Mouse (Mus musculus) thymus, adult 2 months (tissue): ENCODE results near the gene Ccdc88a. TPM values are rescaled to one million over a fixed set of nuclear protein-coding genes. Genes with fewer than 3 reads are reported as not detected.

Experiments
- DNase-seq: peaks from one replicate; pipeline ENCODE4 v3.0.0; 2021
- H3K27ac ChIP-seq: fragments of 200-500 bp; 2 replicates; pipeline ENCODE4 v1.5.1; 2012; ENCODE audit warnings: low read length, control low read depth; ENCODE audit not compliant: control insufficient read depth, insufficient read depth
- H3K27me3 ChIP-seq: fragments of 200-500 bp; 2 replicates; pipeline ENCODE4 v1.6.1; 2012; ENCODE audit warnings: mild to moderate bottlenecking, low read length, moderate library complexity, mixed read lengths; ENCODE audit not compliant: control insufficient read depth, insufficient read depth
- H3K36me3 ChIP-seq: fragments of 200-500 bp; 2 replicates; pipeline ENCODE4 v1.6.1; 2012; ENCODE audit warnings: mild to moderate bottlenecking, low read length, moderate library complexity; ENCODE audit not compliant: control insufficient read depth, insufficient read depth
- H3K4me1 ChIP-seq: fragments of 200-500 bp; replicated peaks from 2 replicates; pipeline ENCODE4 v1.6.1; 2012; ENCODE audit warnings: low read length; ENCODE audit not compliant: control insufficient read depth, insufficient read depth
- H3K4me3 ChIP-seq: fragments of 200-500 bp; 2 replicates; pipeline ENCODE4 v1.5.1; 2012; ENCODE audit warnings: mild to moderate bottlenecking, low read length, control low read depth, moderate library complexity; ENCODE audit not compliant: control insufficient read depth, insufficient read depth
- CTCF ChIP-seq: fragments of 200-500 bp; IDR thresholded peaks from 2 replicates; pipeline ENCODE4 v1.5.1; 2012; ENCODE audit warnings: mild to moderate bottlenecking, control low read depth, low read length, moderate library complexity, borderline replicate concordance; ENCODE audit not compliant: control insufficient read depth, poor library complexity, insufficient read depth; ENCODE audit errors: extremely low read depth
- POLR2A ChIP-seq: fragments of 200-500 bp; IDR thresholded peaks from 2 replicates; pipeline ENCODE4 v1.6.1; 2012; ENCODE audit warnings: mild to moderate bottlenecking, low read length, control low read depth, moderate library complexity; ENCODE audit not compliant: control insufficient read depth, poor library complexity, insufficient read depth; ENCODE audit errors: extremely low read depth
- WGBS: fragments of 180-500 bp; shearing (Covaris S2); methylation state at CpG from one replicate; pipeline ENCODE4 v1.1.7; 2018; 5-methylcytosine and 5-hydroxymethylcytosine counted together
- polyA plus RNA-seq: library from polyadenylated mRNA; depleted of rRNA; stranded (reverse); fragments of >200 nt; gene quantifications from 2 replicates; pipeline ENCODE4 v1.2.3, GENCODE M21; 2012

Ccdc88a gene
- polyA plus RNA-seq, 1 experiment: 2.3 TPM

- no peak for TF ChIP-seq POLR2A
- no peak for TF ChIP-seq CTCF
- no peak overlapping the region for H3K27ac ChIP-seq
- H3K4me3 ChIP-seq: no peak overlapping the region
- H3K27me3 ChIP-seq: no peaks in the 10 kb centered on the region
- H3K4me1 ChIP-seq: no peaks in the 10 kb centered on the region
- no peaks in the 10 kb centered on the region for H3K36me3 ChIP-seq
- WGBS: 91% methylated on average over 2 of the region's 2 CpGs
- no peak for DNase-seq
Measured at GRCm38 (mm10) chr11:29504899-29505625, 131.6 kb downstream of the Ccdc88a start.

- Histone ChIP-seq H3K27me3 (no peaks in the 10 kb centered on the region), H3K36me3 (peaks cover 6% of the 10 kb centered on the region), H3K4me1 (peaks cover 3% of the 10 kb centered on the region), H3K4me3 (no peak overlapping the region), H3K27ac (no peak overlapping the region)
- TF ChIP-seq CTCF (no peak), POLR2A (no peak)
- DNase-seq: no peak
- WGBS: 100% methylated on average over 1 of the region's 1 CpGs
Measured at GRCm38 (mm10) chr11:29509421-29509820, 136.0 kb downstream of the Ccdc88a start.

- peaks cover 6% of the 10 kb centered on the region for H3K4me1 ChIP-seq
- no peaks in the 10 kb centered on the region for H3K27me3 ChIP-seq
- no peak overlapping the region for H3K4me3 ChIP-seq
- no peak for TF ChIP-seq CTCF
- no peak for TF ChIP-seq POLR2A
- peaks cover 6% of the 10 kb centered on the region for H3K36me3 ChIP-seq
- WGBS: 96% methylated on average over 4 of the region's 4 CpGs
- H3K27ac ChIP-seq: no peak overlapping the region
- no peak for DNase-seq
Measured at GRCm38 (mm10) chr11:29512818-29513535, 139.5 kb downstream of the Ccdc88a start.

- peak overlapping the region; percentile 74; the same call in 1 of the 2 replicates for H3K4me3 ChIP-seq
- DNase-seq: no peak
- peaks cover 6% of the 10 kb centered on the region for H3K36me3 ChIP-seq
- H3K27ac ChIP-seq: no peak overlapping the region
- H3K27me3 ChIP-seq: no peaks in the 10 kb centered on the region
- 7% methylated on average over 10 of the region's 10 CpGs for WGBS
- H3K4me1 ChIP-seq: peaks cover 6% of the 10 kb centered on the region
- no peak for TF ChIP-seq CTCF
Measured at GRCm38 (mm10) chr11:29514325-29514681, 140.8 kb downstream of the Ccdc88a start.

GRCm38 (mm10) chr11:29514682-29515412 is 141.4 kb downstream of the Ccdc88a start, which contains the start of gene Prorsd1:
Gene Prorsd1 (minus strand): TSS chr11:29515033.
- TF ChIP-seq POLR2A (peak; percentile 91), CTCF (no peak)
- Histone ChIP-seq H3K27ac (peak within 1 kb of the TSS; percentile 46; the same call in 1 of the 2 replicates), H3K4me3 (peak within 1 kb of the TSS; percentile 74), H3K4me1 (peaks cover 6% of the 10 kb centered on the region), H3K27me3 (no peaks in the 10 kb centered on the region), H3K36me3 (peaks cover 6% of the 10 kb centered on the region)
- 2% methylated on average over 40 of the region's 40 CpGs for WGBS
- DNase-seq: peak; percentile 92
